Mouse (Mus musculus) heart, embryonic 12.5 days (tissue): Measurements from ENCODE around the gene Ifnar2. TPM values are rescaled to one million over a fixed set of nuclear protein-coding genes. Genes with fewer than 3 reads are reported as not detected.
A peak's percentile ranks its signal among the peaks of the same experiment; 100 is the strongest.

Source experiments
- ATAC-seq: fragments of 200-750 bp; cut with Nextera tagmentation; 2 replicates; pipeline ENCODE4 v1.8.0; 2017; ENCODE audit warnings: moderate TSS enrichment, moderate library complexity; ENCODE audit not compliant: insufficient number of reproducible peaks, low FRiP score
- H3K27ac ChIP-seq: fragments of 300-500 bp; sonication (generic); 2 replicates; pipeline ENCODE4 v1.5.1; 2016; ENCODE audit warnings: mild to moderate bottlenecking, moderate library complexity; ENCODE audit not compliant: poor library complexity, severe bottlenecking
- H3K27me3 ChIP-seq: fragments of 300-500 bp; sonication (generic); replicated peaks from 2 replicates; pipeline ENCODE4 v1.6.1; 2016; ENCODE audit warnings: mild to moderate bottlenecking, moderate library complexity
- H3K36me3 ChIP-seq: fragments of 300-500 bp; sonication (generic); 2 replicates; pipeline ENCODE4 v1.6.1; 2016; ENCODE audit warnings: mild to moderate bottlenecking, moderate library complexity
- H3K4me1 ChIP-seq: fragments of 300-500 bp; sonication (generic); replicated peaks from 2 replicates; pipeline ENCODE4 v1.6.1; 2016; ENCODE audit warnings: mild to moderate bottlenecking
- H3K4me2 ChIP-seq: fragments of 300-500 bp; sonication (generic); 2 replicates; pipeline ENCODE4 v1.6.1; 2016; ENCODE audit warnings: mild to moderate bottlenecking, moderate library complexity
- H3K4me3 ChIP-seq: fragments of 300-500 bp; sonication (generic); 2 replicates; pipeline ENCODE4 v1.5.1; 2016; ENCODE audit warnings: mild to moderate bottlenecking
- H3K9ac ChIP-seq: fragments of 300-500 bp; sonication (generic); 2 replicates; pipeline ENCODE4 v1.6.1; 2016; ENCODE audit warnings: mild to moderate bottlenecking, moderate library complexity
- H3K9me3 ChIP-seq: fragments of 300-500 bp; sonication (generic); replicated peaks from 2 replicates; pipeline ENCODE4 v1.6.1; 2016; ENCODE audit warnings: mild to moderate bottlenecking, moderate library complexity
- WGBS: fragments of 180-500 bp; shearing (Covaris S2); methylation state at CpG from one replicate; pipeline ENCODE4 v1.1.7; 2016; 5-methylcytosine and 5-hydroxymethylcytosine counted together
- polyA plus RNA-seq: library from polyadenylated mRNA; unstranded; fragments of >200 nt; fragmentation: Nextera tagmentation; extraction: Ambion mirVana; gene quantifications from 2 replicates; pipeline ENCODE4 v1.2.1, GENCODE M21; 2016

Gene Ifnar2
- polyA plus RNA-seq, 1 experiment from 2014 or later = 51.3 TPM

DNA sequence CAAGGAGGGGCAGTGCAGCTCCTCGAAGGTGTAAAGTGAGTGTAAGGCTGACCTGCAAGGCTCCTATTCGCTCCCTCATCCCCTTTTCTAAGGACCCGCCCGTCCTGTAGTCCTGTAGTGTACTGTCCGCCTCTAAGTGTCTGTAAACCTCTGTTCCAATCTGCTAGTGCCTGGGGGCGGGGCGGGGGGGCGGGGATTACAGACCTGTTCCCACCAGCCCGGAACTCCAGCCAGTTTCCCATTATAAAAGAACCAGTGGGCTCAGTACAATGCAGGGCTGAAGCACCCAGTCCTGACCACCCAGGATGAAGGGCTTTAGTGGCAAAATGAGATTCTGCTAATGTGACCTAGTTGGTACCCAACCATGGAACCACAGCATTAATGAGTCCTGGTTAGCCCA lies 6.4 kb downstream of the Ifnar2 start:
- Histone ChIP-seq H3K4me1 (peaks cover 32% of the 10 kb centered on the region), H3K4me2 (peak overlapping the region; percentile 56), H3K9me3 (no peaks in the 10 kb centered on the region), H3K27ac (peak overlapping the region; percentile 36; the same call in 1 of the 2 replicates), H3K9ac (no peak overlapping the region), H3K36me3 (peaks cover 21% of the 10 kb centered on the region), H3K27me3 (no peaks in the 10 kb centered on the region), H3K4me3 (peak overlapping the region; percentile 33)
- 22% methylated on average over 9 of the region's 9 CpGs for WGBS
- ATAC-seq = 0 out of 2 replicates have a peak, but pooled peaks have one; percentile 40

DNA sequence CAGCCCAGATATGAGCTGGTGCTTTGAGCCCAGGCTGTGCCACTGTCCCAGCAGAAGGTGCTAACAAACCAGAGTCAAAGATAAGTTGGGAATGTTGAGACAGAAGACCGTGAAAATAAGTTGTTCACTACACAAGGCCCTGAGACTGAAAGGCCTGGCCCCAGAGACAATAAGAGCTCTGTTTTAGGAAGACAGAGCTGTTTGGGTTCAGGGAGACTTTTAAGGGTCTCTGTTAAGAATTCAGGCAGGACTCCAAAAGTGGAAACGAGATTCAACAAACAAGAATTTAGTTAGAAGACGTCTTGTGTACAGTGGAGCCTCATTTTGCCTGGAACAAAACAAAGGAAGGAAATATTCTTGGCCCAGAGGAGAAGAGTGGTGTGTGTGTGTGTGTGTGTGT lies 6.8 kb downstream of the Ifnar2 start:
- Histone ChIP-seq H3K27me3 (no peaks in the 10 kb centered on the region), H3K4me2 (no peak overlapping the region), H3K4me3 (no peak overlapping the region), H3K36me3 (peaks cover 25% of the 10 kb centered on the region), H3K4me1 (peaks cover 31% of the 10 kb centered on the region), H3K27ac (peak overlapping the region; percentile 36; the same call in 1 of the 2 replicates), H3K9me3 (no peaks in the 10 kb centered on the region), H3K9ac (no peak overlapping the region)
- no peak for ATAC-seq
- WGBS = 52% methylated on average over 3 of the region's 3 CpGs

DNA sequence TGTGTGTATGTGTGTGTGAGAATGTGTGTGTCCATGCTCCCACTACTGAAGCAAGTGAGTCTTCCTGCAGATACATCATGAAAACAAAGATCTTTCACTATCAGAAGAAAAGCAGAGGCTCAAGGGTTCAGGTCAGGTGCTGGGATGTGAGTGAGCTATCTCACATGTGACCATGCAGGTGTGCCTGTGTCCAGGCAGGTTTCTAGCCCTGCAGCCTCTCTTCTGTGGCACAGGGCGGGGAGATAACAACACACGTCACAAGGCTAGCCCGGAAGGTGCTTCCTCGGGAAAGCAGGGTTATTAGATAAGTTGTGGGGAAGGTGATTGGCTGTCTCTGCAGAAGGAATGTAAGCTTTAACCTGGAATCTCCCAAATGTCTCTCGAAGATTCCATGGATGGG lies 7.6 kb downstream of the Ifnar2 start:
- H3K9me3 ChIP-seq = no peaks in the 10 kb centered on the region
- no peaks in the 10 kb centered on the region for H3K27me3 ChIP-seq
- peaks cover 30% of the 10 kb centered on the region for H3K4me1 ChIP-seq
- 0 out of 2 replicates have a peak, but pooled peaks have one; percentile 53 for ATAC-seq
- no peak overlapping the region for H3K4me2 ChIP-seq
- H3K36me3 ChIP-seq = peaks cover 28% of the 10 kb centered on the region
- no peak overlapping the region for H3K27ac ChIP-seq
- no peak overlapping the region for H3K4me3 ChIP-seq
- WGBS = 42% methylated on average over 5 of the region's 5 CpGs
- no peak overlapping the region for H3K9ac ChIP-seq

DNA sequence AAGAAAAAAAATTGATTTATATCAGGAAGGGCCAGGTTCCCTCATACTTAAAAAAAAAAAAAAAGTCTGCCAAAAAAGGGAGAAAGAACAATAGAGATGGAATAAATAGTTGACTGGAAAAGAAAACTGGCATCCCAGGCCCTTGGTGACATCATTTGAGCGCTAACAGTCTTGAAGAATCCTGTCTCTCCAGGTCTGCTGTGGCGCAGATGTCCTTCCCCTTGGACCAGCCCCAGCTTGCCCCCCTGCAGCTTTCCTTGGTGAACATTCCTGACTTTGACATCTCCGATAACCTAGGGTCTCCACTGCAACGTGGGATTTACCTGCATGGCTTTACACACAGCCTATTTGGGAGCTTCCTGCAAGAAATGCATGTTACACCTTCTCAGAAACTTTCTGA lies 9.0 kb downstream of the Ifnar2 start:
- Histone ChIP-seq H3K4me2 (no peak overlapping the region), H3K9me3 (no peaks in the 10 kb centered on the region), H3K36me3 (peaks cover 22% of the 10 kb centered on the region), H3K4me1 (peaks cover 37% of the 10 kb centered on the region), H3K9ac (no peak overlapping the region), H3K27ac (no peak overlapping the region), H3K27me3 (no peaks in the 10 kb centered on the region), H3K4me3 (no peak overlapping the region)
- ATAC-seq = no peak
- WGBS = 77% methylated on average over 4 of the region's 4 CpGs

DNA sequence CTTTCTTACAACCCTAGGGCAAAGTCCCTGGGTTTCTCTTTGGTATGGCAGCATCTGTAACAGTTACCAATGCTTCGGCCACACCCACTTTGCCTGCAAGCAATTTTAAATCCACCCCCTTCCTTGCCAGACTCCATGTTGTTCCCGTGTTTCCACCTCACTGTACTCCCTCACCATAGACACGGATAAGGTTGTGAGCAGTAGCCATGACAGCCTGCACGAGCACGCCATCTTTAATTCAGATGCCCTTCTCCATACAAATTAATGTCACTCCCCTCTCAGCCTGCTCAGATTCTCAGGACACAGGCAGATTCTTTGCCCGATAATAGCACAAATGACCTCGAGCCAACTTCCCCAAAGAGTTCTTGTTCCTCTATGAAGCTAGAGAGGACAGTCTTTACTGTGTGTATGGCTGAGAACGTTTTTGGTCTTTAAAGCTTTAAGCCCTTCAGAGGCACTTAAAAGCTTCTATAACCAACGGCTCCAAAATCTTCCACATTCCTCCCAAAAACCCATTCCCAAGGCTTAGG lies 9.7 kb downstream of the Ifnar2 start:
- ATAC-seq = no peak
- H3K36me3 ChIP-seq = peaks cover 20% of the 10 kb centered on the region
- no peak overlapping the region for H3K4me3 ChIP-seq
- peaks cover 37% of the 10 kb centered on the region for H3K4me1 ChIP-seq
- WGBS = 88% methylated on average over 9 of the region's 9 CpGs
- no peaks in the 10 kb centered on the region for H3K9me3 ChIP-seq
- H3K9ac ChIP-seq = no peak overlapping the region
- no peak overlapping the region for H3K27ac ChIP-seq
- H3K27me3 ChIP-seq = no peaks in the 10 kb centered on the region
- H3K4me2 ChIP-seq = no peak overlapping the region

DNA sequence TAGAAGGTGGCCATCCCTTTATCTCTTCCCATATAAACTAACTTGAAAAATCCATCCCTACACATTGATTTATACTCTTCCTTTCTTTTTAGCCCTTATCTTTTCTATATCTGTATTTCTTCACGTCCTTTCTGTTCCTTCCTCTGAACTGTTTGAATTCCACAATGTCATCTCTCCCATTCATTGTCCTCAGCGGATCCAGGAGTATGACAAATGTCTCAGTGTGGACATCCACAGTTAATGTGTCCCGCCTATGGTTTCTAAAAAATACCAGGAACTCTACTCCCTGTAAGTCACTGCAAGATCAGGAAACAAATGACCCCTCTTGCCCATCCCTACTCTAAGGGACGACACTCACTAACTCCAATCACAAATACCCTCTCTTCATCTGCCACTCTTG lies 11.6 kb downstream of the Ifnar2 start:
- H3K27me3 ChIP-seq = no peaks in the 10 kb centered on the region
- no peak for ATAC-seq

DNA sequence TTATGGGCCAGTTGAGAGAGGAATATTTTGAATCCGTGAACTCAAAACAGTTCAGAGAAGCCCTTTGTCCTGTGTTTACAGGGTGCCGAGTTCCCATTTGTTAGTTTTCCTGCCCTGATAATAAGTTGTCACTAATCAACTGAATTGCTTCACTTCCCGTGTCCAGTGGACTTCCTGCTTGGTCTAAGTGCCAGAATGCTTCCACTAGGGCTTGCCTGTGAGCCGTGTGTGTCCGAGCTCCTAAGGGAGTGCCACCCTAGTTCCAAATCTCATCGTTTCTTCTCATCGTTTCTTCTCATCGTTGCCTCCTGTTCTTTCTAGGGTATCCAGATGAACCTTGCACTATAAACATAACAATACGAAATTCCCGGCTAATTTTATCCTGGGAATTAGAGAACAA lies 13.0 kb downstream of the Ifnar2 start:
- Histone ChIP-seq H3K27ac (peak overlapping the region; percentile 45), H3K4me2 (no peak overlapping the region), H3K9ac (no peak overlapping the region), H3K4me1 (peaks cover 10% of the 10 kb centered on the region; the same call in 1 of the 2 replicates), H3K36me3 (peaks cover 46% of the 10 kb centered on the region), H3K27me3 (no peaks in the 10 kb centered on the region), H3K9me3 (peaks cover 6% of the 10 kb centered on the region), H3K4me3 (no peak overlapping the region)
- ATAC-seq = peak; percentile 48; the same call in 1 of the 2 replicates
- 53% methylated on average over 10 of the region's 10 CpGs for WGBS

More for the DNA sequence above, 11.6 kb downstream of the Ifnar2 start:
- Histone ChIP-seq H3K9ac (no peak overlapping the region), H3K4me1 (peaks cover 22% of the 10 kb centered on the region), H3K9me3 (peaks cover 4% of the 10 kb centered on the region), H3K4me3 (no peak overlapping the region), H3K4me2 (no peak overlapping the region), H3K27ac (no peak overlapping the region), H3K36me3 (peaks cover 37% of the 10 kb centered on the region)
- 78% methylated on average over 4 of the region's 4 CpGs for WGBS

DNA sequence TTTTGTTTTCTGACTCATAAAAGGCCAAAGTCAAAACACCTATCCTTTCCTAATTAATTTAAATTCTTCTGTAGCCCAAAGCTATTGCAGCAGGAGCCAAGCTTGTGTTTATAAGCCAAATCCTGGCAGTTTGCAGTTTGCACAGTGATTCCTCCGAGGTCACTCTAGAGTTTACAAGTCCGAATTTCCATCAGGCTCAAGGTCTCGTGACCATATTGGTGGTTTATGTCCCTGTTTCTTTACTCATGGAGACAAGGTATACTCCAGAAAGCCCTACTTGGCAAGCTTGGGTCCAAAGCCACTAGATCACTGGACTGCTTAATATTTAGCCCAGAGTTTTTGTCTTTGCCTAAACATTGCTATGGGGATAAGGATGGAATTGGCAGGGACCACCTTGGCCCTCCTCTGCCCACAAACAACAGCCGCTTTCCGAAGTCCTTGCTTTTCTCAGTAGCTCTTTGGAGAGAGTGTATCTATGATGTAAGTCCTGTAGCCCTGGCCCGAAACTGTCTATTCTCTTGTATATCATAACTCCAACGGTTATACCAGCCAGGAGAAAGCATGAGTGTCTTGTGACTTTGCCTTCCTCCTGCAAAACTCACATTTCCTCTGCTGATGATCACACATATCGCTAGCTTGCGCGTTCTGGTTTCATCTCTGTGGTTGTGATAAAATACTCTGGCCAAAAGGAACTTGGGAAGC lies 14.0 kb downstream of the Ifnar2 start:
- Histone ChIP-seq H3K4me2 (no peak overlapping the region), H3K4me3 (no peak overlapping the region), H3K36me3 (peaks cover 49% of the 10 kb centered on the region), H3K9ac (no peak overlapping the region), H3K27me3 (no peaks in the 10 kb centered on the region), H3K4me1 (peaks cover 10% of the 10 kb centered on the region; the same call in 1 of the 2 replicates), H3K27ac (no peak overlapping the region), H3K9me3 (peaks cover 6% of the 10 kb centered on the region)
- no peak for ATAC-seq
- 91% methylated on average over 10 of the region's 10 CpGs for WGBS

DNA sequence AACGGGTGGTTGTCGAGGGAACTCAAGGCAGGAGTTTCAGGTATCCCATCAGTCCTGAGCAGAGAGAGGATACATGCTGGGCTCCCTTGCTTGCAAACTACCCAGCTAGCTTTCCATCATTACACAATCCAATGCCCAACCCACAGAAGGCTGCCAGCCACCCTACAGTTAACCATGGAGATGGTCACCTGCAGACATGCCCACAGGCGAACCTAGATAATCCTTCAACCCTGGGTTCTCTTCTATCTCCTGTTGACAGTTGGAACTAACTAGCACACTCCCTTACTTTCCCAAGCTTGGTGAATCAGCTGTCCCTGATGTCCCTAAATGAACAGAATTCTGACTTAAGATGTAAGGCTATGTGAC lies 14.5 kb downstream of the Ifnar2 start:
- Histone ChIP-seq H3K4me3 (no peak overlapping the region), H3K4me1 (peaks cover 10% of the 10 kb centered on the region; the same call in 1 of the 2 replicates), H3K36me3 (peaks cover 54% of the 10 kb centered on the region), H3K27ac (no peak overlapping the region), H3K9ac (no peak overlapping the region), H3K9me3 (peaks cover 6% of the 10 kb centered on the region), H3K4me2 (no peak overlapping the region), H3K27me3 (no peaks in the 10 kb centered on the region)
- WGBS = 80% methylated on average over 3 of the region's 3 CpGs
- no peak for ATAC-seq

DNA sequence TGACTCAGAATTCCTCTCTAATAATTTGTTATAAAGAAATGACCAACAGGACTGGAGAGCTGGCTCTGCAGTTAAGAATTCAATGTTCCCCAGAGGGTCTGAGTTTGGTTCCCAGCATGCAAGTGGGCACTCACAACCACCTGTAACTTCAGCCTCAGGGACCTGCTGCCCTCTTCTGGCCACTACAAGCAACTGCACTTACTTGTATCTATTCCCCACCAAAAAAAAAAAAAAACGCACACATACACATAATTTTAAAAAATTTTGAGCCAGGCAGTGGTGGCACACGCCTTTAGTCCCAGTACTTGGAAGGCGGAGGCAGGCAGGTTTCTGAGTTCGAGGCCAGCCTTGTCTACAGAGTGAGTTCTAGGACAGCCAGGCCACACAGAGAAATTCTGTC lies 17.5 kb downstream of the Ifnar2 start:
- no peak overlapping the region for H3K4me3 ChIP-seq
- WGBS = 83% methylated on average over 4 of the region's 4 CpGs
- H3K9ac ChIP-seq = no peak overlapping the region
- no peak overlapping the region for H3K27ac ChIP-seq
- peaks cover 7% of the 10 kb centered on the region; the same call in 1 of the 2 replicates for H3K4me1 ChIP-seq
- H3K9me3 ChIP-seq = peaks cover 6% of the 10 kb centered on the region
- no peaks in the 10 kb centered on the region for H3K27me3 ChIP-seq
- no peak for ATAC-seq
- peaks cover 65% of the 10 kb centered on the region for H3K36me3 ChIP-seq
- H3K4me2 ChIP-seq = no peak overlapping the region

DNA sequence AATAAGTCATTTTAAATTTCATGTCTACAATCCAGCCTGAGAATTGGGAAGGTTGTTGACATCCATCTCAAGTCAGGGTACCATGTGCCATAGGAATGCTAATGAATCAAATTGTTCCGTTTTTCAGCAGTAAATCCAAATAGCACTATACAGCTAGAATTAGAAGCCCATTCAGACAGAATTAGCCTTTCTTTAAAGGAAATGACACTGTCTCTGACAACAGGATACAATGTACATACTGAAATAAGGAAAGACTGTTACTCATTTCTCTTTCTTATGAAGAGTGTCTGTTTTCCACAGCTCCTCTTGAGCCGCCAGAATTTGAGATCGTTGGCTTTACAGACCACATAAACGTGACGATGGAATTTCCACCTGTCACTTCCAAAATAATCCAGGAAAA lies 18.8 kb downstream of the Ifnar2 start, which contains the start of gene Gm21970:
Gm21970 (plus strand) TSS at position 301 of the 400 bp plus-strand sequence.
- H3K36me3 ChIP-seq = peaks cover 77% of the 10 kb centered on the region
- H3K4me2 ChIP-seq = no peak within 1 kb of the TSS
- no peak for ATAC-seq
- H3K4me3 ChIP-seq = no peak within 1 kb of the TSS
- no peaks in the 10 kb centered on the region for H3K4me1 ChIP-seq
- peaks cover 6% of the 10 kb centered on the region for H3K9me3 ChIP-seq
- 85% methylated on average over 5 of the region's 5 CpGs for WGBS
- H3K9ac ChIP-seq = no peak within 1 kb of the TSS
- no peaks in the 10 kb centered on the region for H3K27me3 ChIP-seq
- H3K27ac ChIP-seq = no peak within 1 kb of the TSS
